Mouse (Mus musculus) C2C12 (cell line): ENCODE measurements around the gene Pecr. TPM values are rescaled to one million over a fixed set of nuclear protein-coding genes. Genes with fewer than 3 reads are reported as not detected.

Experiments
- H3K27me3 ChIP-seq: one replicate; pipeline ENCODE4 v1.6.1; 2011; ENCODE audit not compliant: control insufficient read depth, insufficient read depth, insufficient read length
- H3K36me3 ChIP-seq: one replicate; pipeline ENCODE4 v1.6.1; 2011; ENCODE audit not compliant: control insufficient read depth, insufficient read depth
- H3K4me3 ChIP-seq: one replicate; pipeline ENCODE4 v1.5.1; 2011; ENCODE audit warnings: mild to moderate bottlenecking, control low read depth; ENCODE audit not compliant: poor library complexity, insufficient read depth, severe bottlenecking
- H3K79me2 ChIP-seq: one replicate; pipeline ENCODE4 v1.6.1; 2011; ENCODE audit not compliant: control insufficient read depth, insufficient read depth
- H3K79me3 ChIP-seq: one replicate; pipeline ENCODE4 v1.6.1; 2011; ENCODE audit warnings: low read depth, control low read depth
- H3ac ChIP-seq: one replicate; pipeline ENCODE3; 2011; ENCODE audit warnings: low read depth; ENCODE audit not compliant: control insufficient read depth, insufficient read length
- CEBPB ChIP-seq: IDR thresholded peaks from one replicate; pipeline ENCODE4 v1.6.1; 2011; ENCODE audit warnings: low read depth, mild to moderate bottlenecking, control low read depth, moderate library complexity
- CTCF ChIP-seq: IDR thresholded peaks from one replicate; pipeline ENCODE4 v1.5.1; 2011; ENCODE audit not compliant: control insufficient read depth, insufficient read depth, insufficient read length
- FOSL1 ChIP-seq: IDR thresholded peaks from one replicate; pipeline ENCODE4 v1.8.0; 2011; ENCODE audit warnings: mild to moderate bottlenecking, low read length; ENCODE audit not compliant: poor library complexity, insufficient read depth, severe bottlenecking
- MAX ChIP-seq: IDR thresholded peaks from one replicate; pipeline ENCODE4 v1.6.1; 2011; ENCODE audit warnings: mild to moderate bottlenecking, control low read depth
- MYOD1 ChIP-seq: IDR thresholded peaks from one replicate; pipeline ENCODE4 v1.6.1; 2011; ENCODE audit warnings: low read depth; ENCODE audit not compliant: control insufficient read depth, insufficient read length
- MYOG ChIP-seq: IDR thresholded peaks from one replicate; pipeline ENCODE4 v1.6.1; 2011; ENCODE audit not compliant: control insufficient read depth, insufficient read length; ENCODE audit errors: extremely low read depth
- USF1 ChIP-seq: IDR thresholded peaks from one replicate; pipeline ENCODE4 v1.6.1; 2011; ENCODE audit warnings: low read depth, mild to moderate bottlenecking, control low read depth, moderate library complexity
- polyA plus RNA-seq: library from polyadenylated mRNA; unstranded; fragments of >200 nt; fragmentation: generic; extraction: Trizol; gene quantifications from one replicate; pipeline ENCODE4 v1.2.1, GENCODE M21; 2012; ENCODE audit warnings: missing spikeins

The Pecr gene
- polyA plus RNA-seq, 1 experiment: 16.8 TPM

GRCm38 (mm10) chr1:72316409-72316808 lies 32.3 kb upstream of the Pecr start:
- Histone ChIP-seq H3ac (no peak overlapping the region), H3K27me3 (no peaks in the 10 kb centered on the region), H3K79me2 (no peaks in the 10 kb centered on the region), H3K79me3 (no peaks in the 10 kb centered on the region), H3K36me3 (peaks cover 31% of the 10 kb centered on the region), H3K4me3 (no peak overlapping the region)
- no peak for TF ChIP-seq CTCF
- no peak for TF ChIP-seq MAX
- no peak for TF ChIP-seq USF1
- TF ChIP-seq MYOG: no peak
- TF ChIP-seq CEBPB: no peak
- no peak for TF ChIP-seq MYOD1
- no peak for TF ChIP-seq FOSL1

- Histone ChIP-seq H3K27me3 (no peaks in the 10 kb centered on the region), H3K4me3 (no peak overlapping the region), H3K36me3 (peaks cover 31% of the 10 kb centered on the region), H3K79me2 (no peaks in the 10 kb centered on the region), H3K79me3 (no peaks in the 10 kb centered on the region), H3ac (no peak overlapping the region)
- TF ChIP-seq USF1 (no peak), MYOD1 (no peak), CEBPB (no peak), MAX (no peak), CTCF (no peak), FOSL1 (no peak), MYOG (no peak)
These were observed 31.3 kb upstream of the Pecr start for GRCm38 (mm10) chr1:72315447-72315846.

- TF ChIP-seq MYOD1 (no peak), FOSL1 (no peak), USF1 (no peak), CEBPB (no peak), MAX (no peak), CTCF (no peak), MYOG (no peak)
- Histone ChIP-seq H3ac (no peak overlapping the region), H3K36me3 (peaks cover 31% of the 10 kb centered on the region), H3K79me3 (no peaks in the 10 kb centered on the region), H3K4me3 (no peak overlapping the region), H3K27me3 (no peaks in the 10 kb centered on the region), H3K79me2 (peaks cover 5% of the 10 kb centered on the region)
These were observed 29.4 kb upstream of the Pecr start for GRCm38 (mm10) chr1:72313399-72314039.

- TF ChIP-seq MYOG (no peak), USF1 (no peak), CEBPB (no peak), CTCF (no peak), MAX (no peak)
- H3K27me3 ChIP-seq: no peaks in the 10 kb centered on the region
- no peak overlapping the region for H3K4me3 ChIP-seq
- H3ac ChIP-seq: no peak overlapping the region
- no peaks in the 10 kb centered on the region for H3K79me3 ChIP-seq
- peaks cover 30% of the 10 kb centered on the region for H3K36me3 ChIP-seq
- H3K79me2 ChIP-seq: peaks cover 9% of the 10 kb centered on the region
These were observed 28.7 kb upstream of the Pecr start for GRCm38 (mm10) chr1:72312701-72313398.

- H3K36me3 ChIP-seq: peaks cover 10% of the 10 kb centered on the region
- no peaks in the 10 kb centered on the region for H3K27me3 ChIP-seq
- H3K4me3 ChIP-seq: no peak overlapping the region
- H3K79me3 ChIP-seq: no peaks in the 10 kb centered on the region
- TF ChIP-seq MYOG (no peak), MAX (peak; percentile 54), MYOD1 (peak; percentile 98), CEBPB (no peak), USF1 (peak; percentile 83)
- H3ac ChIP-seq: no peak overlapping the region
- peaks cover 15% of the 10 kb centered on the region for H3K79me2 ChIP-seq
These were observed 25.8 kb upstream of the Pecr start for GRCm38 (mm10) chr1:72309744-72310424.

GRCm38 (mm10) chr1:72308919-72309318 lies 24.8 kb upstream of the Pecr start:
- Histone ChIP-seq H3K36me3 (peaks cover 10% of the 10 kb centered on the region), H3K79me3 (no peaks in the 10 kb centered on the region), H3K79me2 (peaks cover 15% of the 10 kb centered on the region), H3K27me3 (no peaks in the 10 kb centered on the region), H3K4me3 (no peak overlapping the region), H3ac (no peak overlapping the region)
- no peak for TF ChIP-seq FOSL1
- TF ChIP-seq USF1: no peak
- TF ChIP-seq CEBPB: no peak
- TF ChIP-seq MYOG: no peak
- TF ChIP-seq MAX: no peak
- TF ChIP-seq CTCF: no peak
